Mouse (Mus musculus) adrenal gland, adult 18-20 months (tissue): ENCODE results near the gene Il15. TPM values are rescaled to one million over a fixed set of nuclear protein-coding genes. Genes with fewer than 3 reads are reported as not detected.

Experiments used
- DNase-seq, 2 experiments: peaks; one replicate each; pipeline ENCODE4 v3.0.0; 2021 to 2022; ENCODE audit warnings: low spot score in 2 of 2
- total RNA-seq, 2 experiments: library from RNA; stranded (reverse); gene quantifications; 1 replicate in 1 of 2; 2 replicates in 1 of 2; pipeline ENCODE4 v1.2.3; 2021

Gene Il15
- total RNA-seq, 2 experiments from 2014 or later = 2.8 to 8.5 TPM

DNA sequence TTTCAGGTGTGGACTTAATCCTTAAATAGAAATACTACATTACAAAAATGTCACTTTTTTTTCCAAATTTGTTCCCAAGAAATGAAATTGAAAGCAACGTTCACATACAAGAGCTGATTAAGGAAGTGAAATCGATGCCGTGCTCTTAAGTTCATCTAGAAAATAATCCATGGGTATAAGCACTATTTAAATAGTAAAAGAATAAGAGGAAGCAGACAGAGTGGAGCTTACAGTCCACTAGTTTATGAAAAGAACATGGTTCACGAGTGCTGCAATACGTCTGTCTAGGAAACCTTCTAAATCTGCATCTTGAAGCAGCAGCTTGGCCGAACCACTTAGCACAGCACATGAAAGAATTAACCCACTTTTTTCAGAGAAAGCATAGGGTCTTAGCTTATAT, 32.4 kb downstream of the Il15 start:
- no peak for DNase-seq

DNA sequence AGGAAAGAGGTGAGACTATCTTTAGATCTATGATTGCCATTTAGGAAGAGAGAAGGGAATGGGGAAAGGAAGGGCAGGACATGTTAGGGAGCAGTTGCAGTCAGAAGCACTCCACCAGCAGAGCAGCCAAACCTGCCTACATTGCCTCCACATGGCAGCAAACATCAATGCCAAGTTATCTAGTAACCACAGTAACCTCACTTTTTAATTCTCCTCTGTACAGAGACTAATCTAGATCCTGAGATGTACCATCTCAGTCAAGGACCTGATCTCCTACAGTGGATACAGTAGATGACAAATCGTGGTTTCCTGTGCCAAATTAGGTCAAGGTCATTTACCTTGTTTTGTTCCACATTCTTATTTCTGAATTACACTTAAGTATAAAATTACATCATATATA, 42.0 kb downstream of the Il15 start:
- no peak for DNase-seq

DNA sequence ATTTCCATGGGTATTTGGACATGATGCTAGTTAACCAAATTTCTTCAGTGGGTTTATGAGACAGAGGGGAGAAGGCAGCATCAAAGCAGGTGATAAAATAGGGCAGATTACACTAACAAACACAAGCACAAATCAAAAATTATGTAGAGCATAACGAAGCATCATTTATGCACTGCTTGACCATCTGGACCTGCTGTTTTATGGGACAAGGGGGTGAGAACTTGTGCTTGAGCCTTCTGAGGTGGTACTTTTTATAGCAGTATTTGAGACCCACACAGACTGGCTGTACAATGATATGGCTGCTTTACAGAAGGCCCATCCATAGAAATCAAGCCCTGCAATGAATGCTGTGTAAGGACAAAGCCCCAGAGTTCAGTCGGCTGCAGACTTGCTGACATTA, 46.9 kb downstream of the Il15 start:
- DNase-seq = no peak

DNA sequence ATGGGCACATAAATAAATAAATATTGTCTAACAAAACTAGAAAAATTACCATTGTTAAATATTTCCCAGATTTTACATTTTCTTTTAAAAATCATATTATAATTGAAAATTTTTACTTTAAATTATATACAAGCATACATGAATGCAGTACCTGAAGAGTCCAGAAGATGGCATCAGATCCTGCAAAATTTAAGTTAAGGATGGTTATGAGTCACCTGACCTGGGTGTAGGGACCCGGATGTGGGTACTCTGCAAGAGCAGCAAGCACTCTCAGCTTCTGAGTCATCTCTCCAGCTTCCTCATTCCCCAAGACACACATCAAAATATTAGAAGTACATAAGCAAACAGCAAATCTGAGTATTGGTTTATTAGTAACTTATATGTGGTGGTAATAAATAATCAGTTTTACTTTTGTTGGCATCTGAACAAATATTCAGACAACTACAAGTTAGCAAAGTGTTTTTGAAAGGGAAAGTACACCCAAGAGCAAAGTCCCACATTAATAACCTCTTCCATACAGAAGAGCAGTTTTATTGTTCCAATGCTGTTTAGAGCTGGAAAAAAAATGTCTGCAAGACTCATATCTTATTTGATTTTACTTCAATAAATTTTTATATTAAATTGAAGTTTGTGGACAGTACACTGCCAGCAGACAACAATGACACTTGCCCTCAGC, 51.6 kb downstream of the Il15 start:
- DNase-seq = no peak

DNA sequence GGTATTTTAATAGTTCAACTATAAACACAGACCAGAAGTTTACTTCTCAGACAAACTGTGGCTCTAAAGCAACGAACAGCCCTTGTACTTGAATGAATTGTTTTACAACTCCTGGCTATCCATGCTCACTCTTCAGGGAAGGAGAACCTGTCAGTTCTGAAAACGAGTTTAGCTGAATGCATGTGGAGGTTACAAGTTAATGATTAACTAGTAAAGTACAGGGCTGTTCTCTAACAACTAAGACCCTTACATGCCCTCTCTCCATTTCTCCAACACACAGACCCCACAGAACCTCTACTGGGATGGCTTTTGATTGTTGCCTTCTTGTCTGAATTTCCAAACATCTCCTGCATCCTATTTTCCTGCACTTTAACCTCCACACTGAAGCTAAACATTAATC, 53.7 kb downstream of the Il15 start:
- no peak for DNase-seq

DNA sequence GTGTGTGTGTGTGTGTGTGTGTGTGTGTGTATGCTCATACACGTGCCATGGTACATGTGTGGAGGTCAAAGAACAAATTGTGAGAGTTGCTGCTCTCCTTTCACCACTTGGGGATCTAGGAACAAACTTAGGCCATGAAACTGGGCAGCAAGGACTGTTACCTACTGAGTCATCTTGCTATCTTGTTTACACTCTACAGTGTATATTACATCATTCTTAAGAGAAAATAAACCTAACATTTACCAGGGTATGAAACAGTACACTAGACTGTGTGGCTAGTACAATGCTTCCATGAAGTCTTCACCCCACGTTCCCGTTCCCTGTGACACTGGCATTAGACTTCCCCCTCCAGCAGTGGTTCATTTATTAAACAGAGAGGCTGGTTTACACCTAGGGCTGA, 56.5 kb downstream of the Il15 start:
- no peak for DNase-seq

DNA sequence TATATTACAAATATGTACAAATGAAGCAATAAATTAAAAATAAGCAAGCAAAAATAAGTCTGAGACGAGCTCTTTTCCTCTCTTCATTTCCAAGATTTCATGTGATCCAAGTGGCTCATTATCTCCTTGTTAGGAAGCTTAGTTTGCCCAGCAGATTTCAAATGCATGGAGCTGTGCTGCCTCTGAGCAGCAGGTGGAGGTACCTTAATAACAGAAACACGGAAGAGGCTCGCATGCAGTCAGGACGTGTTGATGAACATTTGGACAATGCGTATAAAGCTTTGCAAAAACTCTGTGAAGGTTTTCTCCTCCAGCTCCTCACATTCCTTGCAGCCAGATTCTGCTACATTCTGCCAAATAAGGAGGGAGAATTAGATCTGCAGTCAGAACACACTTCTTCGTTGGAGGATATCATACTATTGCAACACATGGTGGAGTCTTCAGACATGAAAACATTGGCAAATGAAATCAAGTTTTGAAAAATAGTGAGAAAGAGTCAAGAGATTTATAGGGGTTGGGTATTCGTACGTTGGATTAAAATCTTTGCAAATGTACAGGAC, 71.3 kb downstream of the Il15 start:
- DNase-seq = no peak

DNA sequence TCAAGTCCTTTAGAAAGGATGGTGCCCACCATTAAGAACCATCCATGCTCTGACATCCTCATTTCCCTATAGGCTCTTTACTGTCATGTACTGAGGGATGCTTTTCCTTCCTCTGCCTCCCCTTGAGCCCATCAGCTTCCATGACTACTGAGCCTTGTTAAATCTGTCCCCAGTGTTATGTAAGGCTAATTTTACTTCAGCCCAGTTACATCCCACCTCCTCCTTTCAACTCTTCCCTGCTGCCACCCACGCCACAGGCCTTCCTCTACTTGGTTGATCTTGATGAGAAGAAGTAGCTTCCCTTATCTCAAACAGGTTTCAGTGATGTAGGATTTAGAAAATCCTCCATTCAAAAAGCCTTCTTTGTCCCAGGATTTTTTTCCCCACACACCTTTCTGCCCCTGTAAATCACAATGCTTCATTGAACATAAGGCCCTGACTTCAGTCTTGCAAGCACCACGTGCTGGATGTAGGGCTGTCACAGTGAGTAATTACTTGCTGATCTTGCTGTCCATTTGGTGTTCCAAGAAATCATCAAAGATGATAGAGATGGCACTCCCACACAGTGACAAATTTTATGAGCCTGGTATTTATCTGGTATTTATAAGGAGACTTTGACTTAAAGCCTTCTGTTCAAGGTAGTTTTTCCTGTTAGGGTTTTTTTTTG, 74.9 kb downstream of the Il15 start:
- DNase-seq = no peak

DNA sequence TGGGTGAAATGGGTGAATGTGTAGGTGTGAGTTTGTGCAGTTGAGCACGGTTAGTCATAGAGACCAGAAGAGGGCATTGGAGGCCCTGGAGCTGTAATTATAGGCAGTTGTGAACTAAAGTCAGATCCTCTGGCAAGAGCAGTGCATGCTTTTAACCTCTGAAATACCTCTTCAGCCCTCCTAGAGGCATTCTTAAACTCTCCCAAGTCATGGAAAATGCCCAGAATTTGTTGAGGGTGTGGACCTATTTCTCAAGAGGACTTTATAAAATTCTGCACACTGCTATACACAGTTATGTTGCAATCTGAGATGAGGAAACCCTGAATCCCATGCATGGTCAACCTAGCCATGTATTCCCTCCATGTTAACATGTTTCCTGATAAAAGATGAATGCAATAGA, 77.0 kb downstream of the Il15 start:
- DNase-seq = no peak

DNA sequence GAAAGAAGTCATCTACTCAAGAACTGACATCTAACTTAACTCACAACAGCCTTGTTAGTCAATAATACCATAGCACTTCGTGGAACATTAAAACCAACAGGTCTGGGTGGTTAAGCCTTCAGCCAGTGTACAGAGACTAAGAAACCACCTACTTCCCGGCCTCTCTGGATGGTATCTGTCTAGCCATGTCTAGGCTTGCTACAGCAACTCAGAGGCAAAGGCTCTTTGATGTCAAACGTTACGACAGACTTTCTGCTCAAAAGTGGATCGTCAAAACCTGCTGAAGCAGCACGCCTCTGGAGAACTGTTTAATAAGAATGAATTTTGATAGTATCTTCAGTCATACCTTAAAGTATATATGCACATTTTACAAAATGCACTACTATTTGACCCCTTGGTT, 77.4 kb downstream of the Il15 start:
- DNase-seq = no peak

DNA sequence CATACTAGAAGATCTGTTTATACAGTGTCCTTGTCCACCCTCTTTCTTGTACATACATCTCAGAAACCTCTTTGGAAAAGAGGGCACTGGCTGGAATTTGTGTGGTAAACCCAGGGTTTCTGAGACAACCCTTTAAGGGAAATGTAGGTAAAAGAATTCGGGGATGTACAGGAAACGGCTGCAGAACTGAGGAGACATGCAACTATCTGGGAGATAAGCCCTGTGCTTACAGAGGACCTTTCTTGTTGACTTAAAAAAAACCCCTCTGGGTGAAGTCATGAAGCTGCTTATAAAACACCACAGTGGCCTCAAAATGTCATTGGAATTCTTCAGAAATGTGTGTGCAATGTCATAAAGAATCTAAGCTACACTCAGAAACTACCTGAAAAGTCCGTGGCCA, 85.6 kb downstream of the Il15 start:
- no peak for DNase-seq

DNA sequence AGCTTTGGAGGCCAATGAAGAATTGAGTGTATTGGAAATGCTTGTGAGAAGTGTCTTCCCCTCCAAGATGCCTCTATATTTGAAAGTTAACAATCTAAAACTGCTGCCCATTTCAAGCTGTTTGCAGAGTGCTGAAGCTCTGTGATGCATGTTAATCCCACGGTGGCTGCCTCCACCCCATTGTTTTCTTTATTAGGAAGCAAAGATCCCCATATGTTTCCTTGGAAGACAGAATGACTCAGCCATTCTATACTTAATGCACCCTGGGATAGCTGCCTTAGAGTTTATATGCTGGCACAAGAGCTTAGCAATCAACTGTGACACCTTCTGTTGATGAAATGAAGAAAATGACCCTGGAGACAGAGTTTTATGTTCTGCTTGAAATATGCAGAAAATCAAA, 96.6 kb downstream of the Il15 start:
- no peak for DNase-seq

DNA sequence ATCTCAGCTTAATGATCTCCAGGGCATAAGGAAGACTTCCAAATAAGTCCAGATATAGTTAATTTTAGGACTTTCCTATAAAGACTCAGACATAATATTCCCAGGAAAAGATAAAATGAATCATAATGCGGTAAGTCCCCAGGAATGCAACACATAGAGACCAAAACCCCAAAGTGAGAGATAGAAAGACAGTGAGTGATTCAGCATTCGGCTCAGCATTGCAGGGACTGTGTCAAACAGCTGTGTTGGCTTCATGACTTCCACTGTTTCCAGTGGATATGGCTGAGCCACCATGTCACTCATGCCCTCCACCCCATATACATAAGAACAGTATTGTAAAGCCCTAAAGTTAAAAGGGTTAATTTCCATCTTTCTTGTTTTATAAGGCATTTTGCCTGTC, 106.8 kb downstream of the Il15 start:
- no peak for DNase-seq

DNA sequence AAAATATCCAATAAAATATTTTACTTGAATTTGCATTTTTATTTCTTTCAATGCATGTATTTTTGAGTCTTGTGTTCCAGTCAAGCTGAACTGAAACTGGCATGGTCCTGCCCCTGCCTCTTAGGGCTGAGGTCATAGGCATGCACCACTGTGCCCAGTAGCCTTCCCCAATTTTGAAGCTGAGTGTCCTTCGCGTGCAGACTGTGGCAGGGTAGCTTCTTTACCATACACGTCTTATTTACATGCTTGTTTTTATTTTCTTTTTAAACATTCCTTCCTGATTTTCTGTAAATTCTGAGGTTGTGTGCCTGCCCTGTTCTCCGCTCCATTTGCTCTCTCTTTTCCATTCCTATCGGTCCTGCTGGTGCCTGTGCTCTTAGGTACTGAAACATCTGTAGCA, 111.4 kb downstream of the Il15 start:
- DNase-seq = no peak

DNA sequence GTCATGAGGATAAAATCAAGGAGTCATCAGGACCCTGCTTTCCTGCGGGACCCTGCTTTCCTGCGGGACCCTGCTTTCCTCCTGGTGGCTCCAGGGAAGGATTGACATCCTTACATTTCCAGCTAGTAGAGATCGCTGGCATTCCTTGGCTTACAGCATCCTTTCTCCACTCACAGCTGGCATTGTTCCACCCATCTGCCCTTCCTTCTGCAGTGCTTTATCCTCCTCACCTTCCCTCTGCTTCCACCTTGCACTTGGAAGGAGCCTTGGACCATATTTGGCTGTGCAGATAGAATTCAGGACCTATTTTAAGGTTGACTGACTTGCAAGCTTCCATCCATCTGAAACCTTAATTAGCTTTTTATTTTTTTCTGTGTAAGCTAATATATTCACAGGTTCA, 117.2 kb downstream of the Il15 start:
- DNase-seq = no peak

DNA sequence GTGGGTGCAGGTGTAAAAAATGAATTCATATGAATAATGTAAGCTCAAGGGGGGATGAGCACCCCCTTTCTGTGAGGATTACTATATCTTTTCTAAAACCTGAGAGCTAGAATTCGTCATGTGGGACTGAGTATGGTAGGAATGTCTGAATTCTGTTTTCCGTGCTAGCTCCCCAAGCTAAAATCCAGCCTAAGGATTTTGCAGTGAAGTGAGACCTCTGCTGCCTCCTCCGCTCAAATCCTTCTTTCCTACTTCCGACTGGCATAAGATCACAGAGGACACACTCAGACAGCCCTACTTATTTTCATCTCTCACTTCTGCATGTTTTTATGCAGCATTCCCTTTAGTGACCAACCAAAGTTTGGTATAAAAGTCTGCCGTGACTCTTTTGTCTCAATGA, 121.0 kb downstream of the Il15 start:
- DNase-seq = no peak
